Mouse (Mus musculus): Measurements from ENCODE around the gene Mybphl. TPM values are rescaled to one million over a fixed set of nuclear protein-coding genes. Genes with fewer than 3 reads are reported as not detected.

Mybphl gene
- polyA plus RNA-seq, 1 experiment: not detected

DNA sequence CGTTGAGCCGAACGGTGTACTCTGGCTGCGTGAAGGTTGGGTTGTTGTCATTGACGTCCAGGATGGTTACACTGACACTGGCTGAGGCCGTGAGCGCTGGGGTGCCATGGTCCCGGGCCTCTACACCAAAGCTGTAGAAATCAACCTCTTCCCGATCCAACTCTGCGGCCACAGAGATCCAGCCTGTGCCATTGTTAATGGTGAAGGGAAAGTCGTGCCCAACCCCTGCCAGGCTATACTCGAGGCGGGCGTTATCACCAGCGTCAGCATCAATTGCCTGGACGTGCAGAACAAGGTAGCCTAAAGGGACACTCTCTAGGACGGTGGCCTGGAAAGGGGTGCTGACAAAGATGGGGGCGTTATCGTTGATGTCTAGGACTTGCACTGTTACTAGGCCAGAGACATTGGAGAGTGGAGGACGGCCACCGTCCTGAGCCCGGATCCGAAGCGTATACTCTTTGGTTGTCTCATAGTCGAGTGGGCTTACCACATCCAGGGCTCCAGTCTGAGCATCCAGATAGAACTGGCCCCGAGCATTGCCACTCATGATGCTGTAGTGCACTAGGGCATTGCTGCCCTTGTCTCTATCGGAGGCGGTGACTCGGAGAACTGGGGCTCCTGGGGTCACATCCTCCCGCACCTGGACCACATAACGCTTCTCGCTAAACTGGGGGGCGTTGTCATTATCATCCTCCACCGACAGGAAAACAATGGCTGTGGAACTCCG is 49.1 kb downstream of the Mybphl start:
- no peaks in the 10 kb centered on the region for H3K27me3 ChIP-seq (ENCODE audit: control insufficient read depth, insufficient read depth, low read length)
- peaks cover 45% of the 10 kb centered on the region for H3K4me1 ChIP-seq (ENCODE audit: control insufficient read depth, insufficient read depth, low read length)
- TF ChIP-seq CTCF (IDR thresholded peaks at IDR 0.05; ENCODE audit: borderline replicate concordance, insufficient read depth, low read depth, low read length) (no peak), POLR2A (IDR thresholded peaks at IDR 0.05; ENCODE audit: borderline replicate concordance, insufficient read depth, low read length) (no peak)
- H3K27ac ChIP-seq (ENCODE audit: insufficient read depth, low read length): no peak overlapping the region
- WGBS: 97% methylated on average over 35 of the region's 35 CpGs
- no peak for DNase-seq
- H3K4me3 ChIP-seq (replicated peaks; ENCODE audit: insufficient read depth, low read depth, low read length): no peak overlapping the region

GRCm38 (mm10) chr3:108414857-108415830 is 50.4 kb downstream of the Mybphl start, which contains the start of gene Celsr2:
TSS of gene Celsr2 (minus strand) at chr3:108415552.
- 2% methylated on average over 64 of the region's 67 CpGs for WGBS
- Histone ChIP-seq H3K27ac (ENCODE audit: insufficient read depth, low read length) (peak within 1 kb of the TSS; percentile 61), H3K4me1 (ENCODE audit: control insufficient read depth, insufficient read depth, low read length) (peaks cover 35% of the 10 kb centered on the region), H3K27me3 (ENCODE audit: control insufficient read depth, insufficient read depth, low read length) (no peaks in the 10 kb centered on the region), H3K4me3 (replicated peaks; ENCODE audit: insufficient read depth, low read depth, low read length) (peak within 1 kb of the TSS; percentile 60)
- TF ChIP-seq POLR2A (IDR thresholded peaks at IDR 0.05; ENCODE audit: borderline replicate concordance, insufficient read depth, low read length) (no peak), CTCF (IDR thresholded peaks at IDR 0.05; ENCODE audit: borderline replicate concordance, insufficient read depth, low read depth, low read length) (no peak)
- DNase-seq: peak in 1 of 2 experiments; percentile 60

DNA sequence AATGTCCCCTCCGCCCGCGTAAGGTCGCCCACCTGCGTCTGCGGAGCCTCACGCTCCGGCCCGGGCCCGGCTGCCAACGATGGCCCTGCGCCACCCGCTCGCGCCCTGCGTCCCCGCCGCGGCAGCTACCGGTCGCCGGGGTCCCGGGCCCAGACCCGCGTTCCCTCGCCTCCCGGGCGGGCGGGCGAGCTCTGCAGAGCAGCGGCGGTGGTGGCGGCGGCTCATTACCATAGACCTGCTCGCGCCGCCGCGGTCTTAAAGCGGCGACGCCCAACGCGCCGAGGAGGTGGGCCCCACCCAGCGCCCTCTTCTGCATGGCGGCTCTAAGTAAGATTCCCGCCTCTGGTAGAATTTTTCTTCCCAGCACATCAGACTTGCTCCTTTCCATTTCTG is 51.1 kb downstream of the Mybphl start:
- under 1% methylated on average over 48 of the region's 48 CpGs for WGBS
- DNase-seq: peak; percentile 86 to 87
- peaks cover 28% of the 10 kb centered on the region for H3K4me1 ChIP-seq (ENCODE audit: control insufficient read depth, insufficient read depth, low read length)

DNA sequence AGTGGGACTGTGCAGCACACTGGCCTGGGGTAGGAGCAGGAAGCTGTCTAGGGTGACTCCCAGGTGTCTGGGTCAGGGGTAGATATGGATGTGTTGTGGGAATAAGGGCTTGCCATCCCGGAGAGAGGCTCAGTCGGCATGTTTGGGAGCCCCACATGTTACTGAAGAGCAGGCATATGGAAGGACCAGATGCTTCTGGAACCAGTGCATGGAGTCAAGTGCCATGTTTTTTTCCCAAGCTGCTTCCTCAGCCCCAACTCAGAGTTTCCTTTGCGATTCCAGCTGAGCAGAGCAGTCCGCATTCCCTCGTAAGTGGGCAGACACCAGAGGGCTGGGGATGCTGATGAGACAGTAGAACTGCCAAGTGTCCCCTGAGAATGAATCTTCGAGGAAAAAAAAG is 58.3 kb downstream of the Mybphl start:
- no peak overlapping the region for H3K4me3 ChIP-seq (replicated peaks; ENCODE audit: insufficient read depth, low read depth, low read length)
- DNase-seq: no peak
- 12% methylated on average over 6 of the region's 6 CpGs for WGBS
- H3K27me3 ChIP-seq (ENCODE audit: control insufficient read depth, insufficient read depth, low read length): no peaks in the 10 kb centered on the region
- H3K4me1 ChIP-seq (ENCODE audit: control insufficient read depth, insufficient read depth, low read length): peaks cover 6% of the 10 kb centered on the region; the same call in 1 of the 2 replicates
- H3K27ac ChIP-seq (ENCODE audit: insufficient read depth, low read length): no peak overlapping the region
- TF ChIP-seq CTCF (IDR thresholded peaks at IDR 0.05; ENCODE audit: borderline replicate concordance, insufficient read depth, low read depth, low read length) (no peak), POLR2A (IDR thresholded peaks at IDR 0.05; ENCODE audit: borderline replicate concordance, insufficient read depth, low read length) (no peak)

More for the DNA sequence above, 51.1 kb downstream of the Mybphl start:
- peak overlapping the region; percentile 60 for H3K4me3 ChIP-seq (replicated peaks; ENCODE audit: insufficient read depth, low read depth, low read length)
- no peak for TF ChIP-seq CTCF (IDR thresholded peaks at IDR 0.05; ENCODE audit: borderline replicate concordance, insufficient read depth, low read depth, low read length)
- TF ChIP-seq POLR2A (IDR thresholded peaks at IDR 0.05; ENCODE audit: borderline replicate concordance, insufficient read depth, low read length): peak; percentile 42
- no peaks in the 10 kb centered on the region for H3K27me3 ChIP-seq (ENCODE audit: control insufficient read depth, insufficient read depth, low read length)
- peak overlapping the region; percentile 61 for H3K27ac ChIP-seq (ENCODE audit: insufficient read depth, low read length)

- peak; percentile 68 to 78 for DNase-seq
- Histone ChIP-seq H3K4me3 (replicated peaks; ENCODE audit: insufficient read depth, low read depth, low read length) (peak overlapping the region; percentile 54), H3K27ac (ENCODE audit: insufficient read depth, low read length) (no peak overlapping the region), H3K27me3 (ENCODE audit: control insufficient read depth, insufficient read depth, low read length) (no peaks in the 10 kb centered on the region), H3K4me1 (ENCODE audit: control insufficient read depth, insufficient read depth, low read length) (peaks cover 6% of the 10 kb centered on the region; the same call in 1 of the 2 replicates)
- TF ChIP-seq CTCF (IDR thresholded peaks at IDR 0.05; ENCODE audit: borderline replicate concordance, insufficient read depth, low read depth, low read length): no peak
- no peak for TF ChIP-seq POLR2A (IDR thresholded peaks at IDR 0.05; ENCODE audit: borderline replicate concordance, insufficient read depth, low read length)
- 11% methylated on average over 11 of the region's 11 CpGs for WGBS
Observed at GRCm38 (mm10) chr3:108423844-108424801, 59.4 kb downstream of the Mybphl start.

- 56% methylated on average over 7 of the region's 7 CpGs for WGBS
- H3K27ac ChIP-seq (ENCODE audit: insufficient read depth, low read length): no peak overlapping the region
- H3K4me3 ChIP-seq (replicated peaks; ENCODE audit: insufficient read depth, low read depth, low read length): no peak overlapping the region
- H3K4me1 ChIP-seq (ENCODE audit: control insufficient read depth, insufficient read depth, low read length): peaks cover 6% of the 10 kb centered on the region; the same call in 1 of the 2 replicates
- TF ChIP-seq POLR2A (IDR thresholded peaks at IDR 0.05; ENCODE audit: borderline replicate concordance, insufficient read depth, low read length): no peak
- TF ChIP-seq CTCF (IDR thresholded peaks at IDR 0.05; ENCODE audit: borderline replicate concordance, insufficient read depth, low read depth, low read length): no peak
- H3K27me3 ChIP-seq (ENCODE audit: control insufficient read depth, insufficient read depth, low read length): no peaks in the 10 kb centered on the region
- DNase-seq: no peak
Observed at GRCm38 (mm10) chr3:108424944-108425623, 60.4 kb downstream of the Mybphl start.

Data from cerebellum, adult 2 months (tissue).